Mouse (Mus musculus) layer of hippocampus, adult 18-20 months (tissue): ENCODE data around the gene Atf7. TPM values are rescaled to one million over a fixed set of nuclear protein-coding genes. Genes with fewer than 3 reads are reported as not detected.

Experiments used
- DNase-seq, 2 experiments: peaks; one replicate each; pipeline ENCODE4 v3.0.0; 2022; ENCODE audit warnings: low spot score in 2 of 2
- microRNA-seq, 2 experiments: library from miRNA; unstranded; fragments of <30 nt; microRNA quantifications; one replicate each; pipeline ENCODE4 v1.2.0; 2021
- total RNA-seq, 2 experiments: library from RNA; stranded (reverse); gene quantifications; 2 replicates each; pipeline ENCODE4 v1.2.3; 2021

Gene Atf7
- total RNA-seq, 2 experiments from 2014 or later: 35.7 to 42.6 TPM

GRCm38 (mm10) chr15:102501084-102501814 lies 124.0 kb downstream of the Atf7 start:
- DNase-seq: no peak

GRCm38 (mm10) chr15:102500479-102500878 lies 124.8 kb downstream of the Atf7 start:
- DNase-seq: no peak

- no peak for DNase-seq
Observed at GRCm38 (mm10) chr15:102499851-102500250, 125.4 kb downstream of the Atf7 start.

- no peak for DNase-seq
Observed at GRCm38 (mm10) chr15:102499370-102499769, 125.9 kb downstream of the Atf7 start.

- peak in 1 of 2 experiments; percentile 79 for DNase-seq
Observed at GRCm38 (mm10) chr15:102498322-102498721, 126.9 kb downstream of the Atf7 start.

- no peak for DNase-seq
Observed at GRCm38 (mm10) chr15:102487664-102488063, 137.6 kb downstream of the Atf7 start.

GRCm38 (mm10) chr15:102485853-102486252 lies 139.4 kb downstream of the Atf7 start:
- no peak for DNase-seq

- no peak for DNase-seq
Observed at GRCm38 (mm10) chr15:102483136-102483535, 142.1 kb downstream of the Atf7 start.

Small RNA genes within 50 kb of the gene (microRNA-seq; reads per million reads assigned to microRNA genes)
- gene Mir688: 0.20 to 0.25 reads per million in 2 experiments

Other genes with a start within 250 kb of the Atf7 start
- 10 to 100 TPM; 25.7 to 26.3 TPM for gene Sp1, start 219.3 kb downstream of the Atf7 start, total RNA-seq
- gene Amhr2, start 180.1 kb downstream of the Atf7 start, total RNA-seq: 1 to 10 TPM; 1.0 to 1.8 TPM
- 10 to 100 TPM; 45.0 to 49.1 TPM for gene Prr13, start 166.4 kb downstream of the Atf7 start, total RNA-seq
- 100 to 1,000 TPM; 495 to 508 TPM for gene Pcbp2, start 154.9 kb downstream of the Atf7 start, total RNA-seq
- gene Gm10337, start 121.7 kb downstream of the Atf7 start, total RNA-seq: not detected
- gene Map3k12, start 108.4 kb downstream of the Atf7 start, total RNA-seq: 10 to 100 TPM; 88.1 to 90.2 TPM
- gene Tarbp2, start 107.3 kb downstream of the Atf7 start, total RNA-seq: 10 to 100 TPM; 27.6 to 27.7 TPM
- 1 to 10 TPM; 2.4 to 2.6 TPM for gene Npff, start 100.5 kb downstream of the Atf7 start, total RNA-seq
- 1 to 10 TPM in 1 of 2 experiments, not detected in 1; 1.6 TPM for gene Gm28047, start 397 bp downstream of the Atf7 start, total RNA-seq
- 10 to 100 TPM; 14.5 to 15.6 TPM for gene Atp5g2, start 46.9 kb upstream of the Atf7 start, total RNA-seq
- 10 to 100 TPM; 86.9 to 92.4 TPM for gene Calcoco1, start 96.7 kb upstream of the Atf7 start, total RNA-seq